Mouse (Mus musculus) liver, embryonic 11.5 days (tissue): ENCODE measurements at regions not wholly inside any gene's neighbourhood (a gene's known extent, or its start where the extent isn't known, plus 50 kb on each side); places are given as distances from the start of the nearest gene placed in this dataset.

Experiments
- ATAC-seq: fragments of 200-750 bp; cut with Nextera tagmentation; replicated peaks from 2 replicates; pipeline ENCODE4 v1.8.0; 2017; ENCODE audit warnings: moderate number of reproducible peaks, mild to moderate bottlenecking, moderate TSS enrichment, moderate library complexity; ENCODE audit not compliant: low FRiP score
- DNase-seq: peaks from one replicate; pipeline ENCODE4 v3.0.0-alpha.2; 2017; ENCODE audit warnings: low spot score
- H3K27ac ChIP-seq: fragments of 300-500 bp; sonication (generic); 2 replicates; pipeline ENCODE4 v1.5.1; 2014; ENCODE audit warnings: mild to moderate bottlenecking, low read depth, low read length, control low read depth
- H3K27me3 ChIP-seq: fragments of 300-500 bp; sonication (generic); replicated peaks from 2 replicates; pipeline ENCODE4 v1.6.1; 2014; ENCODE audit warnings: low read length, mixed read lengths; ENCODE audit not compliant: control insufficient read depth, insufficient read depth
- H3K36me3 ChIP-seq: fragments of 300-500 bp; sonication (generic); 2 replicates; pipeline ENCODE4 v1.6.1; 2014; ENCODE audit warnings: mild to moderate bottlenecking, low read length, moderate library complexity, mixed read lengths; ENCODE audit not compliant: control insufficient read depth, insufficient read depth
- H3K4me1 ChIP-seq: fragments of 300-500 bp; sonication (generic); replicated peaks from 2 replicates; pipeline ENCODE4 v1.6.1; 2014; ENCODE audit warnings: low read length, mixed read lengths; ENCODE audit not compliant: control insufficient read depth, insufficient read depth
- H3K4me2 ChIP-seq: fragments of 300-500 bp; sonication (generic); 2 replicates; pipeline ENCODE4 v1.6.1; 2014; ENCODE audit warnings: mild to moderate bottlenecking, control low read depth, moderate library complexity
- H3K4me3 ChIP-seq: fragments of 300-500 bp; sonication (generic); 2 replicates; pipeline ENCODE4 v1.5.1; 2014; ENCODE audit warnings: low read depth, low read length, control low read depth
- H3K9ac ChIP-seq: fragments of 300-500 bp; sonication (generic); 2 replicates; pipeline ENCODE4 v1.6.1; 2014; ENCODE audit warnings: low read depth, low read length, control low read depth
- H3K9me3 ChIP-seq: fragments of 300-500 bp; sonication (generic); 2 replicates; pipeline ENCODE4 v1.6.1; 2016; ENCODE audit warnings: low read length, inconsistent platforms, mixed read lengths; ENCODE audit not compliant: control insufficient read depth
- WGBS: fragments of 180-500 bp; shearing (Covaris S2); extraction: QIAGEN DNeasy Blood & Tissue Kit; methylation state at CpG from one replicate; pipeline ENCODE4 v1.1.7; 2014; 5-methylcytosine and 5-hydroxymethylcytosine counted together

DNA sequence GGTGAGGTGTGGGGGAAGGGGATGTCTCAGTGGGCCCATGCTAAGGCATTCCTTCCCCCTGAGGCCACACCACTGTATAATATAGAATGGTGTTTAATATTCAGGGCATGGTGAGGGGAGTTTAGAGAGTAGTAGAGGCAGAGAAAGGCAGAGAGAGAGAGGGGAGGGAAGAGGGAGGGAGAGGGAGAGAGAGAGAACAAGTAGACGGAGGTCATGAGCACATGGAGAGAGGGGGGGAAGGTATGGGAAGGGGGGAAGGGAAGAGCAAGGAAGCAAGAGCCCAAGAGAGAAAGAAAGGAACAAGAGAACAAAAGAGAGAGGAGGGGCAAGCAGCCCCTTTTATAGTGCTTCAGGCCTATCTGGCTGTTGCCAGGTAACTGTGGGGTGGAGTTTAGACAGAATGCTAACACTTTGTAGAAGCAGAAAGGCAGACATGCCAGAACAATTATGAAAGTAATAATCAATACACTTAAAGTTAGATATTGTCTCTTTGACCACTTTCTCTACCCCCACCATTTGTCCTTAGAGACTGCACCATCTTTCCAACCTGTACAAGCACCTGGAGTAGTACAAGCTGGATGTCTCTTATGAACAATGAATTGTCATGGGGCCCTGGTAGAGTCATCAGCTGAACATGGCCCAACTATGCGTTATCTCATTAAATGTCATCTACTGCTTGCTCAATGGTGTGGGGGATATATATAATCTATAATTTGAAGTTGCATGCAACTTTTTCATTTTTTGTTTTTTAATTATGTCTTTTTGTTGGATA is 422.6 kb downstream of the Nbas start:
- 80% methylated on average over 2 of the region's 2 CpGs for WGBS
- no peak for DNase-seq
- Histone ChIP-seq H3K9ac (no peak overlapping the region), H3K27ac (no peak overlapping the region), H3K36me3 (no peaks in the 10 kb centered on the region), H3K4me2 (no peak overlapping the region), H3K9me3 (no peaks in the 10 kb centered on the region), H3K4me3 (no peak overlapping the region), H3K4me1 (no peaks in the 10 kb centered on the region), H3K27me3 (no peaks in the 10 kb centered on the region)
- no peak for ATAC-seq

- 78% methylated on average over 1 of the region's 1 CpGs for WGBS
These were observed 408.3 kb downstream of the Nbas start for GRCm38 (mm10) chr12:13677266-13677665.

GRCm38 (mm10) chr12:13669453-13669852 is 400.5 kb downstream of the Nbas start:
- H3K9ac ChIP-seq: no peak overlapping the region
- no peaks in the 10 kb centered on the region for H3K9me3 ChIP-seq
- DNase-seq (no peak), ATAC-seq (no peak)
- no peaks in the 10 kb centered on the region for H3K4me1 ChIP-seq
- no peak overlapping the region for H3K4me2 ChIP-seq
- H3K4me3 ChIP-seq: no peak overlapping the region
- H3K27me3 ChIP-seq: no peaks in the 10 kb centered on the region
- no peak overlapping the region for H3K27ac ChIP-seq
- no peaks in the 10 kb centered on the region for H3K36me3 ChIP-seq

More at GRCm38 (mm10) chr12:13677266-13677665, 408.3 kb downstream of the Nbas start:
- Histone ChIP-seq H3K9me3 (no peaks in the 10 kb centered on the region), H3K9ac (no peak overlapping the region), H3K36me3 (no peaks in the 10 kb centered on the region), H3K4me3 (no peak overlapping the region), H3K27ac (no peak overlapping the region), H3K4me2 (no peak overlapping the region), H3K4me1 (no peaks in the 10 kb centered on the region), H3K27me3 (no peaks in the 10 kb centered on the region)
- ATAC-seq: no peak
- no peak for DNase-seq

DNA sequence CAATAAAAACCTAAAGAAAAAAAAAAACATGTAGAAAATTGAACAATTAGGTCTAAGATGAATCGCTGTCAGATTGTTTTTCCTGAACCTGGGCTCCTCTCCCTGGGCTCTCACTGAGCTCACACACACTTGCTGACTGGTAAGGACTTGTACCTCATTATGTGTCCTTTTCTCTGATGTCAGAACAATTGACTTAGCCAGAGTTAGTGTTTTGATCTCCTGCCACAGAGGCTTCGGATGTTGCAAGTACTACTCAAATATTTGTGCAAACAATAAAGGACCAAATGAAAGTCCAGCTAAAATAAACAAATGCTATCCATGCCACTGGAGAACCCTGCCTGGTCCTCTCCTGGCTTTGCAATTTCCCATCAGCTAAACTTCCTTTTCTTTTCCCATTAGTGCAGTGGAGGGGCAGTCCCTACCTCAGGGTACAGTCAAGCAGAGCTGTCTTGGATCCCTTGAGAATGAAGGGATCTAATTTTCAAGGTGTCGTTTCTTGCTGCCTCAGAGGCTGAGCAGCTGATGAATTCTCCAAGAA is 399.6 kb downstream of the Nbas start:
- Histone ChIP-seq H3K9me3 (no peaks in the 10 kb centered on the region), H3K27me3 (no peaks in the 10 kb centered on the region), H3K27ac (no peak overlapping the region), H3K4me3 (no peak overlapping the region), H3K4me1 (no peaks in the 10 kb centered on the region), H3K36me3 (no peaks in the 10 kb centered on the region), H3K9ac (no peak overlapping the region), H3K4me2 (no peak overlapping the region)
- 57% methylated on average over 3 of the region's 3 CpGs for WGBS
- ATAC-seq: peak; percentile 47
- no peak for DNase-seq

GRCm38 (mm10) chr12:13639336-13639735 is 370.4 kb downstream of the Nbas start:
- no peak overlapping the region for H3K9ac ChIP-seq
- H3K9me3 ChIP-seq: no peaks in the 10 kb centered on the region
- H3K27ac ChIP-seq: no peak overlapping the region
- ATAC-seq (no peak), DNase-seq (no peak)
- H3K27me3 ChIP-seq: no peaks in the 10 kb centered on the region
- H3K4me3 ChIP-seq: no peak overlapping the region
- 44% methylated on average over 1 of the region's 1 CpGs for WGBS
- no peaks in the 10 kb centered on the region for H3K4me1 ChIP-seq
- no peaks in the 10 kb centered on the region for H3K36me3 ChIP-seq
- H3K4me2 ChIP-seq: no peak overlapping the region
